Mouse (Mus musculus): ENCODE results near the gene Prpf40a. TPM values are rescaled to one million over a fixed set of nuclear protein-coding genes. Genes with fewer than 3 reads are reported as not detected.

Prpf40a gene
- polyA plus RNA-seq, 1 experiment from 2014 or later, result 99.3 TPM

DNA sequence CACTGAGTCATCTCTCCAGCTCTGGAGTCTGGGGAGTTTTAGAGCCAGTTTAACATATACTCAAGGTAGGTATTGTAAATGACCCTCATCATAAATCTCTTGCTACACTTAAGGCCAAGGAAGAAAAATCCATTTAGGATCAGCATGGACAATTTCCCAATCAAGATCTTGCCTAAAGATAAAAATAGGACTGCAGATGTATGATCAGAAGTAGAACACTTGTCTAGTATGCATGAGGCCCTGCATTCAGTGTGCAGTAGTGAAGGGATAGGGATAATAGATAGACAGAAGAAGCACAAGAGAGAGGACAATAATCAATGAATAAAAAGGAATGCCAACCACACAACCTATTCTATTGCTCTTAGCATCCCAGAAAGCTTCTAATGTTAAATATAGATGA, 11.2 kb downstream of the Prpf40a start:
- H3K4me3 ChIP-seq, result no peak overlapping the region
- no peak overlapping the region for H3K9ac ChIP-seq
- H3K27ac ChIP-seq, result no peak overlapping the region
- no peaks in the 10 kb centered on the region for H3K9me3 ChIP-seq (replicated peaks)
- H3K36me3 ChIP-seq, result peaks cover 28% of the 10 kb centered on the region
- H3K27me3 ChIP-seq (replicated peaks), result no peaks in the 10 kb centered on the region
- peaks cover 11% of the 10 kb centered on the region for H3K4me1 ChIP-seq
- ATAC-seq, result no peak
- no peak overlapping the region for H3K4me2 ChIP-seq

DNA sequence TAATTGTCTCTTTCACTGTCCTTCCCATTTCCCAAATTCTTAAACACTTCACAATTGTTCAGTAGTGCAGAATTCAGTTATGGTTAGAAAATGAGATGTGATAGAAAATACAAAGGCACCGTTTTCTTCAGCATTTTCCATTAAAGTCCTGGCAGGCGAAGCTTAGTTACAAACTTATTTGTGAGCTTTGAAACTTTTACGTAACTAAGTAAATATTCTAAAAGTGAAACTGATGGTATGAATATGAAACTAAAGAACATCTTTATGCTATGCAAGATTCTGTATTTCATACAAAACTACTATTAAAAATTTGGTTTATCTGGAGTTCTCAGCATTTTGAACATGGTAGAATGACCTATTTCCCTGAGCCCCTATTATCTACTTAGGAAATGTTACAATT, 12.1 kb downstream of the Prpf40a start:
- H3K27ac ChIP-seq, result no peak overlapping the region
- H3K36me3 ChIP-seq, result peaks cover 30% of the 10 kb centered on the region
- no peak overlapping the region for H3K4me2 ChIP-seq
- no peak overlapping the region for H3K9ac ChIP-seq
- no peaks in the 10 kb centered on the region for H3K9me3 ChIP-seq (replicated peaks)
- peaks cover 11% of the 10 kb centered on the region for H3K4me1 ChIP-seq
- WGBS (ENCODE audit: insufficient replicate concordance), result 83% methylated on average over 3 of the region's 3 CpGs
- ATAC-seq, result no peak
- H3K27me3 ChIP-seq (replicated peaks), result no peaks in the 10 kb centered on the region
- H3K4me3 ChIP-seq, result no peak overlapping the region

DNA sequence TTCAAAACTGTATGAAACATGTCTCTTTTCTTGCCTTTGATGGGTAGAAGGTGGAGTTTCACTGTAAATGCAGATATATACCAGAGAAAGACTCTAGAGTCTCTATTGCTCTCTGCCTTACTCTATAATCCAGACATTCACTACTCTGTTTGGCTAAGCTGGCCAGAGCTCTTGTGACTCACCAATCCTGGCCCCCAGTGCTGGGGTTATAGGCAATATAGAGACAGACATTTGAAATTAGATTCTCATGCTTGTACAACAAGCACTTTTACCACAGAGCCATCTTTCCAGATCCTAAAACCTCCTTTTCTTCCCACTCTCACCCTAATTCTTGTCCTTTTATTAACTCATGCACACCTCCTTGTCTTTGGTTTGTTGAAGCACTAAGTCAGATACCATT, 17.1 kb downstream of the Prpf40a start:
- Histone ChIP-seq H3K27ac (no peak overlapping the region), H3K4me2 (no peak overlapping the region), H3K4me3 (no peak overlapping the region), H3K4me1 (no peaks in the 10 kb centered on the region), H3K9ac (no peak overlapping the region), H3K27me3 (replicated peaks) (no peaks in the 10 kb centered on the region), H3K9me3 (replicated peaks) (no peaks in the 10 kb centered on the region), H3K36me3 (peaks cover 39% of the 10 kb centered on the region)
- ATAC-seq, result no peak

DNA sequence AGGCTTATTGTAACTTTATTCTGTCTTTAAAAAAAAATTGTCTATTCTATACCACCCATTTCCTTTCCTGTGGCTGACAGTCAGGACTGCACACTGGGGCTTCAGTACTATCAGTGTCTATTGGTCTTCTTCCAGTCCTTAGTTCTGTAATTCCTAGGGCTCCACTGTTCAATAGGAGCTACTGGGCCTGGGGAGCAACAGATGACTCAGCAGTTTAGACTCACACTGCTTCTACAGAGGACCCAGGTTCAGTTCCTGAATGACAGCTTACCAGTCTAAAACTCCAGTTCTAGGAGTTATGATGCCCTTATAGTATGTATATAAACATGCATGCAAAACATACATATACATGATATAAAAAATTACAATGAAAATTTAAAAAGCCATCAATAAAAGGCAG, 44.2 kb downstream of the Prpf40a start:
- peaks cover 67% of the 10 kb centered on the region for H3K36me3 ChIP-seq
- no peaks in the 10 kb centered on the region for H3K4me1 ChIP-seq
- H3K9me3 ChIP-seq (replicated peaks), result no peaks in the 10 kb centered on the region
- H3K4me3 ChIP-seq, result no peak overlapping the region
- no peak overlapping the region for H3K27ac ChIP-seq
- no peak overlapping the region for H3K9ac ChIP-seq
- no peak overlapping the region for H3K4me2 ChIP-seq
- H3K27me3 ChIP-seq (replicated peaks), result no peaks in the 10 kb centered on the region
- no peak for ATAC-seq

DNA sequence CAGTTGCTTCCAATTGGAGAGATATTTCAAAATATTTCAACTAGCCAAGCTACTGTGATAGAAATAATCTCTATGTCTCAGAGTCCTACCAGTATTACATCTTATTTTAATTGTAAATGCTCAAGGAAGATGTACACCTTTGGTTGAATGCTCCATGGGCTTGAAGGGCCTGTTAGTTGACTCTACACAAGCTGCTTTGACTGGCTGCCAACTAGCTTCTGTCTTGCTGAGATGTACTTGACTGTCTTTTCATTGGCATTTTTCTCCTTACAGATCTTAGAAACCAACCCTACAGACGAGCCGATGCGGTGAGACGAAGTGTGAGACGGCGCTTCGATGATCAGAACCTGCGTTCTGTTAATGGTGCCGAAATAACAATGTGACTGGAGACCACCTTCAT, 59.5 kb downstream of the Prpf40a start:
- Histone ChIP-seq H3K27ac (no peak overlapping the region), H3K9ac (no peak overlapping the region)
- 92% methylated on average over 9 of the region's 9 CpGs for WGBS (ENCODE audit: insufficient replicate concordance)

DNA sequence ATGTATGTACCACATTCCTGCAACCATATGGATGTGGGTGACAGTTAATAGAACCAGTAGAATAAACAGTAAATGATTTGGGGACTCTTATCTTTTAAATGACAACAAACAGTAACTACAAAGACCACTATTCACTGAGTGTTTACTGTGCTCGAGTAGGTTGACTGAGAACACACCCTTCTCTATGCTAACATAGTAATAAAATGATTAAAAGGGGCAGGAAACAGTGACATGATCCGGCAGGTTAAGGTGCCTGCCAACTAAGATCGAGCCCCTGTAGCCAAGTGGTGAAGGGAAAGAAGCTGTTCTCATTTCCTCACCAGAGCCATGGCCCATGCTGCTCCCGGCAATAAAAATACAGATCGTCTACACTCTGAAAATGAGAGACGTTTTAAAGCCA, 62.0 kb downstream of the Prpf40a start:
- Histone ChIP-seq H3K36me3 (0 out of 2 replicates have a peak, but pooled peaks cover 2% of the 10 kb centered on the region), H3K4me2 (no peak overlapping the region), H3K27ac (no peak overlapping the region), H3K9ac (no peak overlapping the region), H3K27me3 (replicated peaks) (no peaks in the 10 kb centered on the region), H3K4me3 (no peak overlapping the region), H3K9me3 (replicated peaks) (no peaks in the 10 kb centered on the region), H3K4me1 (no peaks in the 10 kb centered on the region)
- 68% methylated on average over 6 of the region's 6 CpGs for WGBS (ENCODE audit: insufficient replicate concordance)
- ATAC-seq, result no peak

More for the DNA sequence above, 59.5 kb downstream of the Prpf40a start:
- H3K4me2 ChIP-seq, result no peak overlapping the region
- no peaks in the 10 kb centered on the region for H3K27me3 ChIP-seq (replicated peaks)
- no peak overlapping the region for H3K4me3 ChIP-seq
- no peaks in the 10 kb centered on the region for H3K9me3 ChIP-seq (replicated peaks)
- ATAC-seq, result no peak
- H3K36me3 ChIP-seq, result peaks cover 18% of the 10 kb centered on the region
- H3K4me1 ChIP-seq, result no peaks in the 10 kb centered on the region

DNA sequence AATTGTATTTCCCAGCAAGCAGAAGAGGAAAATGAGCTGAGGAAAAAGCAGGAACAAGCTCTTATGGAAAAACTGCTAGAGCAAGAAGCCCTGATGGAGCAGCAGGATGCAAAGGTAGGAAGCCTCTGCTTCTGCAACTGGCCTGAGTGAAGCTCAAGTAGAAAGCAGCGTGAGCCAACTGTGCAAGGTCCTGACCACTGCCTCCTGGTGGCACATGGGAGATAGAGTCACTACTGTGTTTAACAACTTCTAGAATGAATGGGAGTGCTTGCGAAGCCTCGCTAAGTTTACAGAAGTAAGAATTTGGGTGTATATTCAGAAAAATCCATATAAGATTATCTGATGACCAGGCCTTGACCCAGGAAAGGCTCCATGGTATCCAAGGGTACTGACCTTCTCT, 65.1 kb downstream of the Prpf40a start:
- no peak overlapping the region for H3K27ac ChIP-seq
- no peak overlapping the region for H3K4me3 ChIP-seq
- no peak overlapping the region for H3K9ac ChIP-seq
- H3K4me1 ChIP-seq, result no peaks in the 10 kb centered on the region
- no peaks in the 10 kb centered on the region for H3K27me3 ChIP-seq (replicated peaks)
- no peak overlapping the region for H3K4me2 ChIP-seq
- no peaks in the 10 kb centered on the region for H3K9me3 ChIP-seq (replicated peaks)
- no peak for ATAC-seq
- H3K36me3 ChIP-seq, result no peaks in the 10 kb centered on the region
- WGBS (ENCODE audit: insufficient replicate concordance), result 86% methylated on average over 3 of the region's 3 CpGs

DNA sequence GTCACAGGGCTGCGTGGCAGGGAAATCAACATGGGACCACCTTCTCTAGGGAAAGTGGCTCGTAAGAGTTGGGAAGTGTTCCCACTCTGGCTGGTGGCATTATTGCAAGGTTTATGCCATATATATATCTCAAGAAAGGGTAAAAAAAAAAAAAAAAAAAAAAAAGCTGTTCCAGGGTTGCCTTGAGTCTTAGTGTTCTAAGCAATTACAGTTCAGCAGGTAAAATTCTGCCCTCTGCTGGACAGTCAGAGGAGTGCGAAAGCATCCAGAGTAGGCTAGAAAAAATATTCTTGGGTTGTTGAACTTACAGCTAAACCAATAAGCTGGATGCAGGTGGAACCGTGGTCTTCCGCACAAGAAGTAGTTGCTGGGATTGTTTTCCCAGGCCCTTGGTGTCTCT, 69.3 kb downstream of the Prpf40a start:
- Histone ChIP-seq H3K27ac (no peak overlapping the region), H3K36me3 (no peaks in the 10 kb centered on the region), H3K4me2 (no peak overlapping the region), H3K9ac (no peak overlapping the region), H3K27me3 (replicated peaks) (no peaks in the 10 kb centered on the region), H3K9me3 (replicated peaks) (no peaks in the 10 kb centered on the region), H3K4me3 (no peak overlapping the region), H3K4me1 (no peaks in the 10 kb centered on the region)
- ATAC-seq, result no peak
- 58% methylated on average over 5 of the region's 5 CpGs for WGBS (ENCODE audit: insufficient replicate concordance)

DNA sequence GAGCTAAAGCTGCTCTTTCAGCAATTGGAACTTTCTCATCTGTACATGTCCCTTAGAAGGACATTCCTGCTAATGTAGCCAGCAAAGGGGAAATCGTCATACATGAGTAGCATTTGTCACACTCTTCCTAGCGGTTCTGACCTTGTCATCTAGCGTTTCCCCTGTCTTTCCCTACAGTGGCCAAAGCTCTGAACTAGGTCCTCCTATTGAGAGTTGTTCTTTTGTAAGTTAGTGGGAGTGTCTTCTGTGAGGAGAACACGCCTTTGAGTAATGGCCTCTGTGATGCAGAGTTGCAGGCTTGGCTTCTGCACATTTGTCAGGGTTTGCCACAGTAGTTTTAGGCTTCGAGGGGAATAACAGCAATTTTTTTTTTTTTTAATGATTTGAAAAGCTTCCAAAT, 82.5 kb downstream of the Prpf40a start:
- no peak overlapping the region for H3K9ac ChIP-seq
- H3K4me2 ChIP-seq, result no peak overlapping the region
- no peak overlapping the region for H3K4me3 ChIP-seq
- H3K36me3 ChIP-seq, result no peaks in the 10 kb centered on the region
- ATAC-seq, result no peak
- H3K9me3 ChIP-seq (replicated peaks), result no peaks in the 10 kb centered on the region
- H3K4me1 ChIP-seq, result no peaks in the 10 kb centered on the region
- H3K27me3 ChIP-seq (replicated peaks), result no peaks in the 10 kb centered on the region
- H3K27ac ChIP-seq, result no peak overlapping the region
- 65% methylated on average over 5 of the region's 5 CpGs for WGBS (ENCODE audit: insufficient replicate concordance)

DNA sequence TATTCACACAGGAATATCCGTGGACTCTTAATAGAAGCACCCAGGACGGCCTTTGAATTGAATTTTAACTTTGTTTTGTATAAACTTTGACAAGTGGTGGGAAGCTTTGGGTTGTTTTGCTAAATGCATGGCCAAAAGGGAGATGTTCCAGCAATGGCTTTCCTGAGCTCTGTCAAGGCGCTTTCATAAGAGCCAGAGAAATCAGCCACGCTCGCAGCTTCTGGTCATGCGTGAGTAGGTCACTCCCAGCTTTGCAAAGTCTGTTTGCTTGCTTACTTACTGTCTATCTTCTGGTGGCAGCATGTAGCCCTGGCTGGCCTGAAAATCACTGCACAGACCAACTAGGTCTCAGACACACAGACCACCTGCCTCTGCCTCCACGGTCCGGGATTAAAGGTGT, 84.6 kb downstream of the Prpf40a start:
- Histone ChIP-seq H3K27me3 (replicated peaks) (no peaks in the 10 kb centered on the region), H3K4me3 (no peak overlapping the region), H3K9ac (no peak overlapping the region), H3K4me1 (no peaks in the 10 kb centered on the region), H3K36me3 (no peaks in the 10 kb centered on the region), H3K27ac (no peak overlapping the region), H3K4me2 (no peak overlapping the region), H3K9me3 (replicated peaks) (no peaks in the 10 kb centered on the region)
- no peak for ATAC-seq
- 82% methylated on average over 8 of the region's 8 CpGs for WGBS (ENCODE audit: insufficient replicate concordance)

DNA sequence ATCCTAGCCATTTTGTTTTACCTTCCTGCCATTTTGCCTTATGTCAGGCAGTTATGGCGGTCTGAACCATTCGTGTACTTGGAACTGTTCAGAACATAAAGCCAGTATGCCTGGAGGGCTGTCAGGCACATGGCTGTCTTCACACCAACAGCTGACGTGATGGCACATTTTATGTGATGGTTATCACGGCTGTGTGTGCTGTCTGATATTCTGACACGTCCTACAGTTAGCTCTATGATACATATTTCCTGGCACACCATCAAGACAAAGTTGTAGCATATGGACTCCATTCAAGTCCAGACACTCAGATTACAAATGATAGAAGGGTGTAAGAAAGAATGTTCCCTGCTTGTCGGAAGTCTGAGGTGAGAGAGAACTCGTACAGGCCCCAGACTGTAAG, 85.0 kb downstream of the Prpf40a start:
- Histone ChIP-seq H3K4me3 (no peak overlapping the region), H3K27ac (no peak overlapping the region), H3K9ac (no peak overlapping the region), H3K4me2 (no peak overlapping the region), H3K27me3 (replicated peaks) (no peaks in the 10 kb centered on the region), H3K4me1 (no peaks in the 10 kb centered on the region), H3K36me3 (no peaks in the 10 kb centered on the region), H3K9me3 (replicated peaks) (no peaks in the 10 kb centered on the region)
- 73% methylated on average over 7 of the region's 7 CpGs for WGBS (ENCODE audit: insufficient replicate concordance)
- no peak for ATAC-seq

DNA sequence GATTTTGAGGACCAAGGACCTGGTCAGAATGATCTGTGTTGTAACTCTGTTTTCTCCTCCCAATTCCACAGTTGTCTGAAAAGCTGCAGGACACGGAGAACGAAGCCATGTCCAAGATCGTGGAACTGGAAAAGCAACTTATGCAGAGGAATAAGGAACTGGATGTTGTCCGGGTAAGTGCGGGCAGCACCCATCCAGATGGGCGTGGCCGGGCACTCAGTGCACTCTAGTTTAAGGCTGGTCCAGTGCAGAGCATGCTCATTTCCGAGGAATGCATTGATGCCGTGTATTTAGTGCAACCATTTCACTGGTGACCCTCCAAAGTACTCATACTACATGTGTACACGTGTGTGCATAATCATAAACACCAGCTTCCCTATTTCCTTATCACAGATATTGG, 85.7 kb downstream of the Prpf40a start:
- Histone ChIP-seq H3K9ac (no peak overlapping the region), H3K4me2 (no peak overlapping the region), H3K27me3 (replicated peaks) (no peaks in the 10 kb centered on the region), H3K4me1 (no peaks in the 10 kb centered on the region), H3K36me3 (no peaks in the 10 kb centered on the region), H3K27ac (no peak overlapping the region), H3K9me3 (replicated peaks) (no peaks in the 10 kb centered on the region), H3K4me3 (no peak overlapping the region)
- WGBS (ENCODE audit: insufficient replicate concordance), result 75% methylated on average over 10 of the region's 10 CpGs
- ATAC-seq, result no peak

DNA sequence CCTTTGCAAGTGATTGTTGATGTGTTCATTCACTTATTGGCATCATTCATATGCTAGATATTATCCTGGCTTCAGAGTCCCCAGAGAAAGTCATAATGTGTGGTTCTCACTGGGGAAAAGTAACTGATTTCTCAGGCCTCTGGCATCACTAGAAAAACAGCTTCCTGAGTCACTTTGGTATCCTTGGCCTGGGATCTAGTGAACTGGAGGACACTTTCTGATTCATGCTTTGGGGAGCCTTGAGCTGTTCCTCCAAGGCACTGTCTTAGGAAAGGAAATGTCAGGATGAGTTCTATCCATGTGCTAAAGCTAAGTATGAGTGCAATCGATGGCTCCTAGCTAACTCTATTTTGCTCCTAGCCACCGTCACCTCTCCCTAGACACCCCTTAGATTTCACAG, 88.2 kb downstream of the Prpf40a start:
- Histone ChIP-seq H3K9ac (no peak overlapping the region), H3K27me3 (replicated peaks) (no peaks in the 10 kb centered on the region), H3K27ac (no peak overlapping the region), H3K4me2 (no peak overlapping the region), H3K36me3 (no peaks in the 10 kb centered on the region), H3K9me3 (replicated peaks) (no peaks in the 10 kb centered on the region), H3K4me1 (no peaks in the 10 kb centered on the region), H3K4me3 (no peak overlapping the region)
- no peak for ATAC-seq
- 75% methylated on average over 2 of the region's 2 CpGs for WGBS (ENCODE audit: insufficient replicate concordance)
